Mouse (Mus musculus) heart, adult 9 months (tissue): ENCODE measurements around the gene Cnbd2.

Experiments
- DNase-seq, 2 experiments: peaks; one replicate each; pipeline ENCODE4 v3.0.0; 2022; ENCODE audit warnings: low spot score in 2 of 2

The Cnbd2 gene

DNA sequence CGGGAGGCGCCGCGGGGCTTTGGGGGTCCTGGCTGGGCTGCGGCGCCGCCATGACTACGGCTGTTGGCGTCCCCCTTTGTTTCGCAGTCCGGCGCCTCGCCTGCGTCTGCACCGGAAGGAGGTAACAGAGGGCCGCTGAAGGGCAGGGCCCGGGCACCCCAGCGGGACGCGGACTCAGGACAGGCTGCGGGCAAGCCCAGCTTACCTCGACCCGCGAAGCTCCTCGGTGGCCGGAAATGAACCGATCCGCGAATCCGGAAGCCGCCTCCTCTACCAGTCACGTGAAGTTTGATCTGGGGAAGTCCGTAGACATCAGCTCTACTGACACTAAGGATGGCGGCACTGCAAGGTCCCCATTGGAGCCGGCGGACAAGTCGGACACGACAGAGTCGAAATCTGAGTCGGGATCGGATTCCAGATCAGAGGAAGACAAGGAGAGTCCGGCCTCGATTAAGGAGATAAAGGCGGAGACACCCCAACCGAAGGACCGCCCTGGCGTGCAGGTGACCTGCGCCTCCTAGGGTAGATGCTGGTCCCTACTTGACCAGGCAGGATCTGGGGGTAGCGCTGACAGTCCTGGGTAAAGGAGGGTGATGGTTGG is at the start of gene Cnbd2, which contains the start of gene Scand1:
TSS of gene Cnbd2 (plus strand) at position 3 of the 601 bp plus-strand sequence.
TSS of gene Scand1 (minus strand) at position 408 of the 601 bp plus-strand sequence.
- peak; percentile 86 to 87 for DNase-seq

DNA sequence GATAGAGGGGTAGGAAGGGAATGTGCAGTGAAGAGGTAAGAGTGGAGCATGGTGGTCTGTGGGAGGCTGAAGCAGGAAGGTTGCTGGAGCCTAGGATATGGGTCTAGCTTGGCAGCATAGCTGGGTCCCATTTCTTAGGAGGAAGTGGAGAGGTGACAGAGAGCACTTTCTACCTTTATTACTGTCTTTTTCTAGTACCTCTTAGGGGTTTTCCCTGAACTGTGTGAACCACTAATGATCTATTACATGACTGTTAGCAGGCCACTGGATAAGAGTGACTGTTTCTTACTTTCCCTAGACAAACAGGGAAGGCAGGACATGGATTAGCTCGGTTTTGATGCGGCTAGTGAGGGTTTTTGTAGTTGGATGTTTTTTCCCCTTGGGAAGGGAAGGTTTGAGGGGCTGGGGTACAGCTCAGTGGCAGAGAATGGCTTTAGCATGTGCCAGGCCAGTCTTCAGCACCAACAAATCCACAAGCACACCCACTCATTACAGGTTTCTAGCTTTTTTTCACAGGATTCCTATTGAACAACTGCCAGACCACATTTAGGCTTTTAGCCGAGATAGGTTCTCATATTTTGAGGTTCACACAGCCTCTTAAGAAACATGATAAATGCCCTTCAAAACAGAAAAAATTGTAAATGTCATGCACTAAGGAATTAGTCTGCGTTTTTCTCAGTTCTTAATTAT is 48.8 kb upstream of the Cnbd2 start:
- no peak for DNase-seq

DNA sequence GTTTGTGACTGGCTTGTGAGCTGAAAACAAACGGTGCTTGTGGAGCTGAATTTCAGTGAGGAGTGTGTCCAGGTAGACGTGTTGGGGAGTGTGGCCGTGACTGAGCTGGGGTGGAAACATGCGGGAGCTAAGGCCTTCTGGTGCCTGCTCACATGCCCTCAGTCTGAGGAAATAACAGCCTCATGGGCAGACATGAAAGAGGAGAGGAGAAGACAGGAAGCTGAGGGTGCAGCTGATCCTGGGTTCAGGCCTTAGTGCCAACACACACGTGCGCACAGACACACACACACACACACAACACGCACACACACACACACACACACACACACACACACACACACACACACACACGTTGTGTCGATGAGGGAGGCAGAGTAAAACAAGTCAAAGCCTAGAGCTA is 44.5 kb upstream of the Cnbd2 start:
- no peak for DNase-seq

DNA sequence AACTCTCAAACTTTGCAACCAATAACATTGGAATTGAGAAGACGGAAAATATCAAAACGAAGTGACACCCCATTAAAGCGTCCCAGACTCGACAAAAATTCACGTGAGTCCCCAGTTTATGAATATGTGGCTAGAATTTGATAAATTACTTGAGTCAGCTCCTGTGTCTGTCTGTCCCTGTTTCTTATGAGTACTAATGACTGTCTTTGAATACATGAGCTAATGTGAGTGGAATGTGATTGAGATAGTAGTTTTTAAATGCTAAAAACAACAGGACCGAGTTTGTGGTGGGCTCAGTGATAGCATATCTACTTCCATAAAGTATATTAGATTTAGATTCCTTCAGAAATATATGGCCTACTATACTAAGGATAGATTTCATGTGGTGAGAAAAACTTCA is 39.5 kb upstream of the Cnbd2 start:
- DNase-seq, result no peak

DNA sequence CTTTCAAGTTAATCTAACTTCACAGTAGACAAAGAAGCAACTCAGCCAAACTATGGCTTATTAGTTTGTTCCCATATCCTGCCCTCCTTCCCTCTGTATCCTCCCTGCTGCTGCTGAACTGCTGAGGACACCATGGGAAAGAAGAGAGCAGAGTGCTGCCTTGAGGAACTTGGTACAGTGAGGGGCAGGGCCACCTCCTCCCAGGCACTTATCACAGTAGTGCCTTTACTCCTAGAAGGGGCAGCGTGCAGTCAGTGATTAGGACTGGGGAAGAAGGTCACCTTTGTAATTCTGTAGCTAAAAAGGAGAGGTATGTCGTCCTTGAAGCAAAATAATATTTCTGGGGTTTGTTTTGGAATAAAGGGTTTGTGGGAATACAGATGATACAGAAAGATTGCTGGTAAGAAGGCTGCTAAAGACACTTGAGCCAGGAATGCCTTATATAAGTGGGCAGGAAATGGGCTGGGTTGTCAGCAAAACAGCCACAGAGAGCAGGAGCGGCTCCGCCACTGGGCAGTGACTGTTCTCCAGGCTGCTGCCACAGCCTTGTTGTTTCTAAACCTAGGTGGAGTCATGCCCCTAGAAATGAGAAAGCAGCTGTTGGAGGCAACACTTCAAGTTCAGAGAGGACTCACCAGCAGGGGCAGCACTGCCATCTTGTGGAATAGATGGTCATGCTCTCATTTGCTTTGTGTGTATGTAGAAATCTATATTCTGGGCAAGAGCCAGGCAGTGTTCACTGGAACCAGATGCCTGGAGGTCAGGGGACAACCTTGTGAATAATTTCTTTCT is 33.7 kb upstream of the Cnbd2 start:
- DNase-seq, result peak; percentile 87 to 90

DNA sequence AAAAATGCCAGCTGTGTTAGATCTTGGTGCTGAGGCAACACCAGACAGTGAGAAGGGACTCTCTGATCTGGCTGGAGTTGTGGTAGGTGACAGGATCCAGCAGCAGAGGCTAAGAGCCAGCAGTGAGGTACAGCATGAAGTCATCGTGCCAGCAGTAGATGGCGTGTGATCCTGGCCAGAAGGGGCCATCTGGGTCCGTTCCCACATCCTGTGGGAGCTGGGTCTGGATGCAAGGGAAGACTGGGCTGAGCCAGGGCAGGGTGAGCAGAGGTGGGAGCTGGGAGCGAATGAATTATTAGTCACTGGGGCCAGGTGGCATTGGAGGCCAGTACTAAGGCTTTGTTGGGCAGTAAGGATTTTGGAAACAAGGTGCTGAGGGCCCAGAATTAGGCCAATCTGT is 30.9 kb upstream of the Cnbd2 start:
- DNase-seq, result no peak

DNA sequence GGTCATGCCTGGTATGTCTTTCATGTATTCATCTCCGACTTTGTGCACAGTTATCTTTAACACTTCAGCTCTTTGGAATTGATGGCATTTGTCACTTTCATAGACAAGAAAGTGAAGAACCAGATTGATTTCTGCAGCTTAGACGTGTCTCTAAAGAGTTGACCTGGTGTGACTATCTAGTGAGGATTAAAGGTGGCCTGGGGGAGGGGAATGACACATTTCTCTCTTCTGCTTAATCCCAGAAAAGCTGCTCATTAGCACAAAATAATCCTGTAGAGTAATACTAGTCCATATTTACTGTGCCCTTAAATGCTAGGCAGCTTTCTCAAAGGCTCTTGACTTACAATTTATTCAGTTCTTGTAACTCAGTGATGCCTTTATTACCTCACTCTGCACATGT is 26.9 kb upstream of the Cnbd2 start:
- no peak for DNase-seq

DNA sequence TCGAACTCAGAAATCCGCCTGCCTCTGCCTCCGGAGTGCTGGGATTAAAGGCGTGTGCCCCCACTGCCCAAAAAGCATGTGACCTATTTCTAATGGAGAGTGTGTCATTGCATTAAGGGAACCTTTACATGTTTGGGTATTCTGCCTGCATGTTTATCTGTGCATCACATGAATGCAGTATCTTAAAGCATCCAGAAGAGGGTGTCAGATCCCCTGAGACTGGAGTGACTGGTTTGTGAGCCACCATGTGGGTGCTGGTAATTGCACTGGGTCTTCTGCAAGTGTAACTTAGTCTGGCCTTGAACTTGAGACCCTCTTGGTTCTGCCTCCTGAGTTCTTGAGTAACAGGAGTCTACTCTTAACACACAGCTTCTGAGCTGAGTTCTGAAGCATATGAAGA is 25.4 kb upstream of the Cnbd2 start:
- no peak for DNase-seq

DNA sequence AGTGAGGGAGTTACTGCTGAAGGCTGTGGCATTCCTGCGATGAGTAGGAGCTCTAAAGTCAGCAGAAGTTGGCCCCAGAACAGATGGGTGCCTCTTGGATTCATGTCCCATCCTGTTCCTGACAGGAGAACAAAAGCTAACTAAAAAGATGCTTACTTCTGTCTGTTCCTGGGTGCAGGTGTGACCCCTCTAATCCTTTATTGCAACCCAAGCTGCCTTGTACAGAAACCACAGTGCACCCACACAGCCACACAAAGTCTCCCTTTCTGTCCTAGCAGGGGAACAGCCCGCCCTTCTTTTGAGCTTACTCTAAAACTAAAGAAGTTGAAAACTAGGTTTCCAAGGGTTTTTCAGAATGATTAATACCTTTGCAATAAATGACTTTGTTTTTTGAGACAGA is 23.9 kb upstream of the Cnbd2 start:
- no peak for DNase-seq

DNA sequence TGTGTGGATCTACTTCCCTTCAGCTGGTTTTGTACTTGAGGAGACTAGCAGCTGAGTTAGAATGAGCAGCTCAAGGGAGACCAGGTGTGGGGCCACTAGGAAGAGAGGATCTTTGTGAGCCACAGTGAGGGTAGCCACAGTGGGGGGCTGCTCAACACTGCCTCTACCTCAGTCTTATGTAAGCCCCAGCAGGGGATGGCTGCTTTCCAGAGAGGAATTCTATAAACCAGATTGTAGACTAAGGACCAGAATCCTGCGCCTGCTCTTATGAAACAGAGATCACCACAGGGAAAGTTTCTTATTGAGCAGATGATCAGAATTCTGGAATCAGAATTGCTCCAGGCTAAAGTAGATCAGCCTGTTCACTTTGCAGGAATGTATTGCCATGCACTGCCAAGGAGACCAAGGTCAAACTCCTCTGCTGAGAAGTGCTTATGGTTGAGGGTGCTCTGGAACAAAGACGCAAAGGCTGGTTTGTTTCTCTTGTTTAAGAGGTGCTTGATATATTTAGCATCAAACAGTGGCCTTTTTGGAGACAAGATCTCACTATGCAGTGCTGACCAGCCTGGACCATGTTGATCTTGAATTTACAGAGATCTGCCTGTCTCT is 22.4 kb upstream of the Cnbd2 start:
- DNase-seq, result peak in 1 of 2 experiments; percentile 13

DNA sequence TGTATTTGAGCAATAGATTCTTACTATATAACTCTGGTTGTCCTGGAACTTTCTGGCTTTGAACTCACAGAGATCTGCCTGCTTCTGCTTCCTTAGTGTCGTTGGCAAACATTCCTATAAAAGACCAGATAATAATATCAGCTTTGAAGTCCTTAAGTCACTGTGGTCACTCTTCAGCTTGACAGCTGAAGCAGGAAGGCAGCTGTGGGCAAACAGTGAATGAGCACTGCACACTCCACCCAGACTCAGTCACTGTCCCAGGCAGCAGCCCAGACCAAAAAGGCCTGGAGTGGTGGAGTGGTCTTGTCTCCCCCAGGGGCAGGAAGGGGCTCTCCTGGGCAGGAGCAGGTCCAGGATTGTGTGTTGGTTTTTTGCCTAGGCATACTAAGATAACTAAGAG is 20.1 kb upstream of the Cnbd2 start:
- no peak for DNase-seq

DNA sequence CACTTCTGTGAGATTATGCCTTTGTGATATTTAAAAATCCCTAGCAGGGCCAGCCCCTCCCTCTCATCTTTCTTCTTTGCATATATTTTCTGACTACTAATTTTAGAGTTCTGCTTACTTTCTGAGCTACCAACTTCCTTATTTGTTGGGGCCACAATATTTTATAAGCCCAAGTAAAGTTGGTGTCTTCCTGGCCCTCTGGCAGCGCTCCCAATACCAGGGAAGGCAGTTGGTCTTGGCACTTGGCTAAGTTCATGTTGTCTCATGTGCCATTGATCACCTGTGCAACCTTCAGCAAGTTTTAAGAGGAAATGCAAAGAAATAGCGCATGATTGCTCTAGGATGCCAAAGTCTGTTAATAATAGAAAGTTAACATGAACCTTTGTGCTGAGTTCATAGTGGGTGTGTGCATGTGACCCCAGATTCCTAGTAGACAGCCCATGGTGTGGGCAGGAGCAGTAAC is 16.5 kb upstream of the Cnbd2 start:
- DNase-seq, result no peak

DNA sequence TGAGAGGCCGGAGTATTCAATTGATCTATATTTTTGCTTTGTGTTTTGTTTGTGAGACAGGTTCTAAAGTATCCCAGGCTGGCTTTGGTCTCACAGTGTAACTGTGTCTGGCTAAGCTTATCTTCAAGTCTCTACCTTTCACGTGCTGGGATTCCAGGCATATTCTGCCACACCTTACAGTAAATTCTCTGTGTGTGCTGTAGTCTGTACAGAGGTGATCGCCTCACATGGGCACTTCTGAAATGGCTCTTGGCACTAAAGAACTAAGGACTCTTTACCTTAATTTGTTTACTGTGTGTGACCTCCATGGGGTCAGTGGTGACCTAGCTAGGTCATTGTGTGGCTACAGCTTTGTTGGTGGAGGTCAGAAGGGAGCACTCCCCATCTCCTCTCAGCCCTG is 15.9 kb upstream of the Cnbd2 start:
- no peak for DNase-seq

DNA sequence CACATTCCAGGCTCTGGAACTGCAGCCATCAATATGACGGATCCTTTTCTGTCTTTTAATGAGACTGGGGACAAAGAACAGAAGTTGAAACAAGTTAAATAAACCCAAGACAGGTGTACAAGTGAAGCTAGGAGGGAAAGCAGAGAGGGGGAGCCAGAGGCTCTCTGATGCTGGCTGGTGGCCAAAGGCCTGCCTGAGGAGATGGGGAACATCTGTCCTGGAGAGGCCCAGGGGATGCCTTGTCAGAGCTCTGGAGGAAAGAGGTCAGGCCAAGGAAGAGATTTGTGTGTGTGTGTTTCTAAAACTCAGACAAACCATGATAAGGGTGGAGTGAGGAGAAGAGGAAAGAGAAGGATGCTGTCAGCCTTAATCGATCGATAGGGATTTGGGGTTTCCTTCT is 14.4 kb upstream of the Cnbd2 start:
- DNase-seq, result peak; percentile 46 to 49

DNA sequence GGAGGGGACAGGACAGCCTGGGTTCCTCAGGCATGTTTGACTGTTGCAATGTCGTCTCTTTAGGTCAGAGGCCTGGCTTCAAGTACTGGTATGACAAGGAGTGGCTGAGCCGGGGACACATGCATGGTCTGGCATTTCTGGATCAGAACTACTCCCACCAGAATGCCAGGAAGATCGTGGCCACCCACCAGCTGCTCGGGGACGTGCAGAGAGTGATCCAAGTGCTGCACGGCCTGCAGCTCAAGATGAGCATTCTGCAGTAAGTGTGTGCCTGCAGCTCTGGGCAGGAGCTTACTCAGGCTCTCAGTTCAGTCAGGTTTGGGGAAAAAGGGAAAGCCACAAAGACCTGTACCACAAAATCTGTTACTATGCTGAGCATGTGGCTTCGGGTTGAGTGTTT is 13.6 kb upstream of the Cnbd2 start:
- no peak for DNase-seq

DNA sequence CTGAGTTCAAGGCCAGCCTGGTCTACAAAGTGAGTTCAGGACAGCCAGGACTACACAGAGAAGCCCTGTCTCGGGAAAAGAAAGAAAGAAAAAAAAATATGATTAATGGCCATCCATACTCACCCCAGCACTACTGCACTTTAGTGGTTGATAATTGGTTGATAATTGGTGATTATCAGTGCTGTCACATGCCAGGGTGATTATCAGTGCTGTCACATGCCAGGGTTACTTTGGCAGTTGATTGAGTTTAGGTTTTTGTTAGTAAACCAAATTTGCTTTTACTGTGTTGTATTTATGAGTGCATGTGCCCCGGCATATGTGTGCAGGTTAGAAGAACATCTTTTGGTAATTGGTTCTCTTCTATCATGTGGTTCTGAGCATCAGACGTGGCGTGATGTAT is 10.0 kb upstream of the Cnbd2 start:
- DNase-seq, result no peak

DNA sequence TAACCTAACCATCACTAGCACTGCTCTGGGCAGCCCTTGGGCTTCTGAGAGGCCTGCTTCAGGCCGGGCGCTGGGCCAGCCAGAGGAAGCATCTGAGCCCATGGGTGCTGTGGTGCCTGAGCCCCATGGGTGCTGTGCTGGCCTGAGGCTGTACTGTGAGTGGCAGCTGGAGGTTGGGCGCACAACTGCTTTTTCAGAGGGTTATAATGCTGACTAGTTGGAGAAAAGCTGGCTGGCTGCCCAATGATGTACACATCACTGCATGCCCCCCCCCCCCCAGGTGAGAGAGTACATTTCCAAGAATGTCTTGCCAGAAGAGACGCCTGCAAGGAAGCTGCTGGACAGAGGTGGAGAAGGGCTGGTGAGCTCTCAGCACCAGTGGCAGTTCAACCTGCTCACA is 7.7 kb upstream of the Cnbd2 start:
- no peak for DNase-seq

DNA sequence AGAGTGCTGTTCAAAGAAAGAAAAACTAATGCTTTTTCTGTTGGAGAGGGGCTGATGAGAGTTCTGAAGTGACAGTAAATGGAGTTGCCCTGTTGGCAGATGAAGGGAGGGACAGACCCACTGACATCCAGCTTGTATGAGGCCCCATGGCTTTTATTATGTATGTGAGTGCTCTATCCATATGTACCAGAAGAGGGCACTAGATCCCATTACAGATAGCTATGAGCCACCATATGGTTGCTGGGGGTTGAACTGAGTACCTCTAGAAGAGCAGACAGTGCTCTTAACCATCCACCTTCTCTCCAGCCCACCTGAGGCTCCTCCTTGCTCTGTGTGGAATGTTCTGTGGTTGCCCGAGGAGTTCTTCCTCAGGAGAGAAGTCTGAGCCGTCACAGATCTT is 6.3 kb upstream of the Cnbd2 start:
- no peak for DNase-seq

DNA sequence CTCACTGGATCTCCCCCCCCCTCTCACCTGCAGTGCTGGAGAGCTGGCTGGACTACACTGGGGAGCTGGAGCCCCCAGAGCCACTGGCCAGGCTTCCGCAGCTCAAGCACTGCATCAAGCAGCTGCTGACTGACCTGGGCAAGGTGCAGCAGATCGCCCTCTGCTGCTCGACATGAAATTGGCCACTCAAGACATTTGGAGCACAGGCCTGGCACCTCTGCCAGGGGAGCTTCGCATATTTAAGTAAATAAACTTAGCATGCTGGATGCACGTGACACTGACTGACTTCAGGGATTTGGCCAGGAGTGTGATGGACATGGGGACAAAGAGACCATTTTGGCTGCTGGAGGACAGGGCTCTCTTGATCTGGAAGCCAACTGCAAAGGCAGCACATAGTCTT is 4.8 kb upstream of the Cnbd2 start:
- no peak for DNase-seq

DNA sequence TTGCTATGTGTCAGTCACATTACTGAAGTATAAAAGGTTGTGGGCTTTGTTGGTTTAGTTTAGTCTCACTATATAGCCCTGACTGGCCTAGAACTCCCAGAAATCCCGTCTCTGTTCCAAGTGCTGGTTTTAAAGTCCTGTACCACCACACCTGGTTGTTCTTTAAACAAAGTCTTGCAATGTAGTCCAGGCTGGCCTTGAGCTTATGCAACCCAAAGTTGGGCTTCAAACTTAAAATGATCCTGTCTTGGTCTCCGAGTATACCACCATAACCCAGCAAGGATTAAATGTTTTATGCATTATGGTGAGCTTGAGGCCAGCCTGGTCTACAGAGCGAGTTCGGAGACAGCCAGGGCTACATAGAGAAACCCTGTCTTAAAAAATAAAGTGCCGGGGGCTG is 2.2 kb upstream of the Cnbd2 start:
- no peak for DNase-seq

DNA sequence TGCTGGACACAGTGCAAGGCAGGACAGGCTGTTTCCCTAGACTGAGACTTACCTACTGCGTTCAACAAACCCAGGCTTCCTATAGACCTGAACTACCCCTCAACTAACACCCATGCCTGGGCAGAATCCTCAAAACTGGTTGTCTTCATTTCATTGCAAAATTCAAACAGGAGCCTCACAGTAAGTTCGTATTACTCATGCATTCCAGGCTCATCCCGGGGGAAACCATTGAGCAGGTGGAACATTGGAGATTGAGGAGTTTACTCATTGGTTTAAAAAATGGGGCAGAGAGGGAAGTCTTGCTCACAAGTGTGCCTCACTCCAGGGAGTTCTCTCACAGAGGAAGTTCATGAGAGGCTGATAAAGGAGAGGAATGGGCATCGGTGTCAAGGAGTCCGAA is 1.6 kb upstream of the Cnbd2 start:
- DNase-seq, result no peak

DNA sequence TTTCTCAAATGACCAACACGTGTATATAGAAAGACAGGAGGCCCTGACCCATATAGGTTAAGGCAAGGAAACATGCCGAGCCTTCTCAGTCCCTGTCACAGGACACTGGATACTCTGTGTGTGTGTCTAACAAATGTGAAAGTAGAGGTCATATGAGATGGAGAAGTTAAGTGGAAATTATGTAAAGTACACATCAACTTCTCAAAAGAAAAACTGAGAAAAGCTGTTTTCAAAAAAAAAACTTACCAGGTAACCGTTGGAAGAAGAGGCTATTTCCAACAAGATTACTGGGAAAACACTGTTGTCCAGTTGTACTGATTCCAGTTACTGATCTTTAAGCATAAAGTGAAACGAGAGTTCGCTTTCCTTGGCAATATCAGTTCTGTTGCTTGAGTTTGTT is 1.2 kb upstream of the Cnbd2 start:
- DNase-seq, result no peak

DNA sequence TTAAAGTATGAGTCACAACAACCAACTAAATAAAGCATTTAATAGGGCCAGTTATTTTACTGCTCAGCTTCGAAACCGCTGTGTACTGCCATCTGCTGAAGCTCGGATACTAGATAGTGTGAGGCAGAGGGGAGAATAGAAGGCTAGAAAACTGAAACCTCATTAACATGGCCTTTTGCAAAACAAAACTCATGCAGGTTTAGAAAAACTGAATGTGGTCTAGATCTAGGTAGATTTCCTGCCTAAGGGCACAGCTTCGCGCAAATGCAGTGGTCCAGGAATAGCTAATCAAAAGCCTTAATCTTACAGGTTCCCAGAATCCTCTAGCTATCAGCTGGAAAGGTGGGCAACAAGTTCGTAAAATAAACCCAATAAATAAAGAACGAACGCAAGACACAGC is 658 bp upstream of the Cnbd2 start:
- DNase-seq, result no peak
